Mouse (Mus musculus): ENCODE results near the gene Fmo4. TPM values are rescaled to one million over a fixed set of nuclear protein-coding genes. Genes with fewer than 3 reads are reported as not detected.

Gene Fmo4
- polyA plus RNA-seq, 2 experiments, result 2.0 to 2.2 TPM

GRCm38 (mm10) chr1:162814932-162815331 lies 1.2 kb upstream of the Fmo4 start:
- ATAC-seq (ENCODE audit: insufficient read depth), result no peak
- Histone ChIP-seq H3K4me2 (ENCODE audit: low read depth) (no peak overlapping the region), H3K9ac (replicated peaks) (no peak overlapping the region), H3K27me3 (ENCODE audit: control insufficient read depth, insufficient read depth, low read length) (no peaks in the 10 kb centered on the region), H3K27ac (no peak overlapping the region), H3K9me3 (ENCODE audit: control insufficient read depth, low read length) (no peaks in the 10 kb centered on the region), H3K4me1 (replicated peaks; ENCODE audit: control insufficient read depth in 2 of 2, insufficient read depth in 2 of 2, low read length in 1 of 2) (no peaks in the 10 kb centered on the region; a peak in 1 of 4 replicates), H3K36me3 (replicated peaks; ENCODE audit: control insufficient read depth, insufficient read depth, low read depth) (no peaks in the 10 kb centered on the region), H3K4me3 (ENCODE audit: insufficient read depth in 1 of 2, low read depth in 2 of 2, low read length in 2 of 2) (no peak overlapping the region)
- TF ChIP-seq CTCF (IDR thresholded peaks at IDR 0.05; ENCODE audit: low read depth) (no peak), EP300 (IDR thresholded peaks at IDR 0.05; ENCODE audit: low read depth) (no peak)
- WGBS (ENCODE audit: insufficient replicate concordance), result 57% methylated on average over 4 of the region's 4 CpGs
- DNase-seq (ENCODE audit: low read depth in 3 of 3, low spot score in 3 of 3), result no peak

- no peaks in the 10 kb centered on the region for H3K9me3 ChIP-seq (ENCODE audit: control insufficient read depth, low read length)
- peak overlapping the region; percentile 3; the same call in 1 of the 2 replicates for H3K4me2 ChIP-seq (ENCODE audit: low read depth)
- H3K36me3 ChIP-seq (replicated peaks; ENCODE audit: control insufficient read depth, insufficient read depth, low read depth), result no peaks in the 10 kb centered on the region
- no peak overlapping the region for H3K9ac ChIP-seq (replicated peaks)
- WGBS (ENCODE audit: insufficient replicate concordance), result 68% methylated on average over 9 of the region's 9 CpGs
- DNase-seq (ENCODE audit: low read depth in 3 of 3, low spot score in 3 of 3), result no peak
- H3K4me1 ChIP-seq (replicated peaks; ENCODE audit: control insufficient read depth in 2 of 2, insufficient read depth in 2 of 2, low read length in 1 of 2), result no peaks in the 10 kb centered on the region; a peak in 1 of 4 replicates
- H3K27ac ChIP-seq, result no peak overlapping the region
- no peak overlapping the region; a peak in 1 of 4 replicates for H3K4me3 ChIP-seq (ENCODE audit: insufficient read depth in 1 of 2, low read depth in 2 of 2, low read length in 2 of 2)
- no peaks in the 10 kb centered on the region for H3K27me3 ChIP-seq (ENCODE audit: control insufficient read depth, insufficient read depth, low read length)
- no peak for TF ChIP-seq EP300 (IDR thresholded peaks at IDR 0.05; ENCODE audit: low read depth)
- no peak for TF ChIP-seq CTCF (IDR thresholded peaks at IDR 0.05; ENCODE audit: low read depth)
- no peak for ATAC-seq (ENCODE audit: insufficient read depth)
These were observed 483 bp downstream of the Fmo4 start for GRCm38 (mm10) chr1:162813143-162813835.

- 62% methylated on average over 3 of the region's 3 CpGs for WGBS (ENCODE audit: insufficient replicate concordance)
- no peak for DNase-seq (ENCODE audit: low read depth in 3 of 3, low spot score in 3 of 3)
These were observed 5.2 kb downstream of the Fmo4 start for GRCm38 (mm10) chr1:162808541-162808940.

GRCm38 (mm10) chr1:162807441-162807840 lies 6.3 kb downstream of the Fmo4 start:
- no peak for ATAC-seq (ENCODE audit: insufficient read depth)
- Histone ChIP-seq H3K9ac (replicated peaks) (no peak overlapping the region), H3K36me3 (replicated peaks; ENCODE audit: control insufficient read depth, insufficient read depth, low read depth) (no peaks in the 10 kb centered on the region), H3K27me3 (ENCODE audit: control insufficient read depth, insufficient read depth, low read length) (no peaks in the 10 kb centered on the region), H3K9me3 (ENCODE audit: control insufficient read depth, low read length) (no peaks in the 10 kb centered on the region), H3K4me3 (ENCODE audit: insufficient read depth in 1 of 2, low read depth in 2 of 2, low read length in 2 of 2) (no peak overlapping the region), H3K27ac (no peak overlapping the region), H3K4me1 (replicated peaks; ENCODE audit: control insufficient read depth in 2 of 2, insufficient read depth in 2 of 2, low read length in 1 of 2) (no peaks in the 10 kb centered on the region), H3K4me2 (ENCODE audit: low read depth) (no peak overlapping the region)
- TF ChIP-seq CTCF (IDR thresholded peaks at IDR 0.05; ENCODE audit: low read depth) (no peak), EP300 (IDR thresholded peaks at IDR 0.05; ENCODE audit: low read depth) (no peak)
- no peak for DNase-seq (ENCODE audit: low read depth in 3 of 3, low spot score in 3 of 3)
- WGBS (ENCODE audit: insufficient replicate concordance), result 73% methylated on average over 5 of the region's 5 CpGs

More at GRCm38 (mm10) chr1:162808541-162808940, 5.2 kb downstream of the Fmo4 start:
- no peak overlapping the region for H3K4me2 ChIP-seq (ENCODE audit: low read depth)
- no peak overlapping the region for H3K27ac ChIP-seq
- no peaks in the 10 kb centered on the region for H3K27me3 ChIP-seq (ENCODE audit: control insufficient read depth, insufficient read depth, low read length)
- no peaks in the 10 kb centered on the region for H3K36me3 ChIP-seq (replicated peaks; ENCODE audit: control insufficient read depth, insufficient read depth, low read depth)
- ATAC-seq (ENCODE audit: insufficient read depth), result no peak
- TF ChIP-seq EP300 (IDR thresholded peaks at IDR 0.05; ENCODE audit: low read depth) (no peak), CTCF (IDR thresholded peaks at IDR 0.05; ENCODE audit: low read depth) (no peak)
- no peaks in the 10 kb centered on the region for H3K9me3 ChIP-seq (ENCODE audit: control insufficient read depth, low read length)
- no peak overlapping the region for H3K4me3 ChIP-seq (ENCODE audit: insufficient read depth in 1 of 2, low read depth in 2 of 2, low read length in 2 of 2)
- H3K9ac ChIP-seq (replicated peaks), result no peak overlapping the region
- H3K4me1 ChIP-seq (replicated peaks; ENCODE audit: control insufficient read depth in 2 of 2, insufficient read depth in 2 of 2, low read length in 1 of 2), result no peaks in the 10 kb centered on the region

GRCm38 (mm10) chr1:162805011-162805410 lies 8.8 kb downstream of the Fmo4 start:
- Histone ChIP-seq H3K27me3 (ENCODE audit: control insufficient read depth, insufficient read depth, low read length) (no peaks in the 10 kb centered on the region), H3K4me2 (ENCODE audit: low read depth) (no peak overlapping the region), H3K9ac (replicated peaks) (no peak overlapping the region), H3K27ac (no peak overlapping the region), H3K36me3 (replicated peaks; ENCODE audit: control insufficient read depth, insufficient read depth, low read depth) (no peaks in the 10 kb centered on the region), H3K4me3 (ENCODE audit: insufficient read depth in 1 of 2, low read depth in 2 of 2, low read length in 2 of 2) (no peak overlapping the region), H3K9me3 (ENCODE audit: control insufficient read depth, low read length) (no peaks in the 10 kb centered on the region), H3K4me1 (replicated peaks; ENCODE audit: control insufficient read depth in 2 of 2, insufficient read depth in 2 of 2, low read length in 1 of 2) (no peaks in the 10 kb centered on the region)
- TF ChIP-seq EP300 (IDR thresholded peaks at IDR 0.05; ENCODE audit: low read depth) (no peak), CTCF (IDR thresholded peaks at IDR 0.05; ENCODE audit: low read depth) (peak; percentile 24; the same call in 1 of the 2 replicates)
- DNase-seq (ENCODE audit: low read depth in 3 of 3, low spot score in 3 of 3) (no peak), ATAC-seq (ENCODE audit: insufficient read depth) (no peak)
- WGBS (ENCODE audit: insufficient replicate concordance), result 49% methylated on average over 5 of the region's 5 CpGs
